Mouse (Mus musculus): ENCODE data around the gene Wscd2.

DNA sequence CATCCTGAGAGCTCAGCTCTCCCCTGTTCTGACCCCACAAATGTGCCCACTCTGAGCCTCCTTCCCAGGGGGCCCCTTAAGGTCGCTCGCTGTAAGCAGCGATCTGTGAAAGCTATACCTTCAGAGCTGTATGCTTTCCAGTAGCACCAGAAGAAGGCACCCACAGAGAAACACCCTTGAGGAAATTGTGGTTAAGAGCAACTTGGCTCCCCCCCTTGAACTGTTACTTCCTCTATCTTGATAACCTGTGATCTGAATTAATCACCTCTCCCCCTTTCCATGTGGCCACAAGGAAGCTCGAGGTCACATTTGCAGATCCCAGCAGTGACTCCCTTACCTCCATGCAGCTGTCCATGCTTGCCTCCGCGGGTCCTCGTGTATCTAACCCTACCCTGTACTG is 130.9 kb downstream of the Wscd2 start:
- no peak for TF ChIP-seq CTCF (IDR thresholded peaks at IDR 0.05; ENCODE audit: insufficient read depth, low read length)
- no peak for TF ChIP-seq POLR2A (IDR thresholded peaks at IDR 0.05; ENCODE audit: borderline replicate concordance, extremely low read depth, low read depth, low read length)
